Mouse (Mus musculus): Measurements from ENCODE around the gene Selplg. TPM values are rescaled to one million over a fixed set of nuclear protein-coding genes. Genes with fewer than 3 reads are reported as not detected.
"Not testable (repeated sequence)": the region's sequence is repeated elsewhere in the genome, so short reads cannot be mapped to it uniquely, and the experiment has no call there.

Gene Selplg
- polyA plus RNA-seq, 1 experiment: not detected

- Histone ChIP-seq H3K27me3 (ENCODE audit: control insufficient read depth, insufficient read depth, insufficient read length) (no peaks in the 10 kb centered on the region), H3K79me2 (ENCODE audit: control insufficient read depth, insufficient read depth) (no peaks in the 10 kb centered on the region), H3ac (ENCODE audit: control insufficient read depth, insufficient read length) (no peak overlapping the region), H3K4me2 (ENCODE audit: low read depth) (peak overlapping the region; percentile 58), H3K4me3 (no peak overlapping the region), H3K36me3 (ENCODE audit: control insufficient read depth, insufficient read depth) (no peaks in the 10 kb centered on the region)
- no peak for TF ChIP-seq USF1 (IDR thresholded peaks at IDR 0.05; ENCODE audit: low read depth)
- TF ChIP-seq POLR2AphosphoS2 (IDR thresholded peaks at IDR 0.05; ENCODE audit: insufficient read length, low read depth): no peak
- TF ChIP-seq REST (IDR thresholded peaks at IDR 0.05; ENCODE audit: insufficient read depth, insufficient read length): no peak
- no peak for TF ChIP-seq SRF (IDR thresholded peaks at IDR 0.05; ENCODE audit: control insufficient read depth, insufficient read length, low read depth)
- peak; percentile 48 for TF ChIP-seq TCF12 (IDR thresholded peaks at IDR 0.05; ENCODE audit: insufficient read depth, poor library complexity, severe bottlenecking)
- TF ChIP-seq CEBPB (IDR thresholded peaks at IDR 0.05; ENCODE audit: insufficient read depth, poor library complexity, severe bottlenecking): no peak
- no peak for TF ChIP-seq TCF3 (IDR thresholded peaks at IDR 0.05; ENCODE audit: insufficient read length, low read depth)
- TF ChIP-seq POLR2A (IDR thresholded peaks at IDR 0.05; ENCODE audit: insufficient read length, low read depth): no peak
- TF ChIP-seq MAX (IDR thresholded peaks at IDR 0.05; ENCODE audit: low read depth): no peak
- TF ChIP-seq MYOD1 (IDR thresholded peaks at IDR 0.05; ENCODE audit: control insufficient read depth in 1 of 3, insufficient read length in 2 of 3, low read depth in 2 of 3): peak; percentile 11 to 78 (median 59)
- peak; percentile 15 to 71 (median 54) for TF ChIP-seq MYOG (IDR thresholded peaks at IDR 0.05; ENCODE audit: control insufficient read depth in 1 of 3, insufficient read depth in 1 of 3, insufficient read length in 2 of 3, low read depth in 2 of 3)
- no peak for TF ChIP-seq E2F4 (IDR thresholded peaks at IDR 0.05; ENCODE audit: insufficient read depth)
Measured at GRCm38 (mm10) chr5:113788645-113789044, 43.8 kb downstream of the Selplg start.

- Histone ChIP-seq H3ac (ENCODE audit: control insufficient read depth, insufficient read length) (no peak overlapping the region), H3K4me3 (no peak overlapping the region)
Measured at GRCm38 (mm10) chr5:113786985-113787384, 45.5 kb downstream of the Selplg start.

GRCm38 (mm10) chr5:113784104-113784503, 48.3 kb downstream of the Selplg start:
- not testable (repeated sequence) for H3K27me3 ChIP-seq (ENCODE audit: control insufficient read depth, insufficient read depth, insufficient read length); H3K36me3 ChIP-seq (ENCODE audit: control insufficient read depth, insufficient read depth); H3K79me2 ChIP-seq (ENCODE audit: control insufficient read depth, insufficient read depth); H3K4me3 ChIP-seq; H3ac ChIP-seq (ENCODE audit: control insufficient read depth, insufficient read length)
- peak overlapping the region; percentile 41 for H3K4me2 ChIP-seq (ENCODE audit: low read depth)

More at GRCm38 (mm10) chr5:113786985-113787384, 45.5 kb downstream of the Selplg start:
- Histone ChIP-seq H3K4me2 (ENCODE audit: low read depth) (no peak overlapping the region), H3K36me3 (ENCODE audit: control insufficient read depth, insufficient read depth) (no peaks in the 10 kb centered on the region), H3K79me2 (ENCODE audit: control insufficient read depth, insufficient read depth) (no peaks in the 10 kb centered on the region), H3K27me3 (ENCODE audit: control insufficient read depth, insufficient read depth, insufficient read length) (no peaks in the 10 kb centered on the region)
- TF ChIP-seq CEBPB (IDR thresholded peaks at IDR 0.05; ENCODE audit: insufficient read depth, poor library complexity, severe bottlenecking) (no peak), REST (IDR thresholded peaks at IDR 0.05; ENCODE audit: insufficient read depth, insufficient read length) (no peak), MYOD1 (IDR thresholded peaks at IDR 0.05; ENCODE audit: control insufficient read depth in 1 of 3, insufficient read length in 2 of 3, low read depth in 2 of 3) (no peak), POLR2A (IDR thresholded peaks at IDR 0.05; ENCODE audit: insufficient read length, low read depth) (no peak), USF1 (IDR thresholded peaks at IDR 0.05; ENCODE audit: low read depth) (no peak), MYOG (IDR thresholded peaks at IDR 0.05; ENCODE audit: control insufficient read depth in 1 of 3, insufficient read depth in 1 of 3, insufficient read length in 2 of 3, low read depth in 2 of 3) (no peak), E2F4 (IDR thresholded peaks at IDR 0.05; ENCODE audit: insufficient read depth) (no peak), TCF12 (IDR thresholded peaks at IDR 0.05; ENCODE audit: insufficient read depth, poor library complexity, severe bottlenecking) (no peak)

- TF ChIP-seq USF1 (IDR thresholded peaks at IDR 0.05; ENCODE audit: low read depth) (no peak), POLR2A (IDR thresholded peaks at IDR 0.05; ENCODE audit: insufficient read length, low read depth) (no peak), TCF12 (IDR thresholded peaks at IDR 0.05; ENCODE audit: insufficient read depth, poor library complexity, severe bottlenecking) (no peak), REST (IDR thresholded peaks at IDR 0.05; ENCODE audit: insufficient read depth, insufficient read length) (no peak)
- Histone ChIP-seq H3K79me2 (ENCODE audit: control insufficient read depth, insufficient read depth) (no peaks in the 10 kb centered on the region), H3K4me3 (no peak overlapping the region)
Measured at GRCm38 (mm10) chr5:113783581-113784001, 48.9 kb downstream of the Selplg start.

GRCm38 (mm10) chr5:113782624-113783023, 49.8 kb downstream of the Selplg start:
- H3K36me3 ChIP-seq (ENCODE audit: control insufficient read depth, insufficient read depth): no peaks in the 10 kb centered on the region
- no peaks in the 10 kb centered on the region for H3K79me2 ChIP-seq (ENCODE audit: control insufficient read depth, insufficient read depth)
- TF ChIP-seq E2F4 (IDR thresholded peaks at IDR 0.05; ENCODE audit: insufficient read depth): no peak
- TF ChIP-seq POLR2A (IDR thresholded peaks at IDR 0.05; ENCODE audit: insufficient read length, low read depth): no peak
- TF ChIP-seq MYOD1 (IDR thresholded peaks at IDR 0.05; ENCODE audit: control insufficient read depth in 1 of 3, insufficient read length in 2 of 3, low read depth in 2 of 3): no peak
- TF ChIP-seq MAX (IDR thresholded peaks at IDR 0.05; ENCODE audit: low read depth): no peak
- no peak for TF ChIP-seq TCF3 (IDR thresholded peaks at IDR 0.05; ENCODE audit: insufficient read length, low read depth)
- no peak for TF ChIP-seq SRF (IDR thresholded peaks at IDR 0.05; ENCODE audit: control insufficient read depth, insufficient read length, low read depth)
- TF ChIP-seq MYOG (IDR thresholded peaks at IDR 0.05; ENCODE audit: control insufficient read depth in 1 of 3, insufficient read depth in 1 of 3, insufficient read length in 2 of 3, low read depth in 2 of 3): no peak
- TF ChIP-seq USF1 (IDR thresholded peaks at IDR 0.05; ENCODE audit: low read depth): no peak
- TF ChIP-seq REST (IDR thresholded peaks at IDR 0.05; ENCODE audit: insufficient read depth, insufficient read length): no peak
- no peak for TF ChIP-seq POLR2AphosphoS2 (IDR thresholded peaks at IDR 0.05; ENCODE audit: insufficient read length, low read depth)
- no peak for TF ChIP-seq TCF12 (IDR thresholded peaks at IDR 0.05; ENCODE audit: insufficient read depth, poor library complexity, severe bottlenecking)
- no peak for TF ChIP-seq CEBPB (IDR thresholded peaks at IDR 0.05; ENCODE audit: insufficient read depth, poor library complexity, severe bottlenecking)

More at GRCm38 (mm10) chr5:113783581-113784001, 48.9 kb downstream of the Selplg start:
- no peak overlapping the region for H3ac ChIP-seq (ENCODE audit: control insufficient read depth, insufficient read length)
- no peaks in the 10 kb centered on the region for H3K36me3 ChIP-seq (ENCODE audit: control insufficient read depth, insufficient read depth)
- H3K4me2 ChIP-seq (ENCODE audit: low read depth): peak overlapping the region; percentile 41
- H3K27me3 ChIP-seq (ENCODE audit: control insufficient read depth, insufficient read depth, insufficient read length): no peaks in the 10 kb centered on the region

More at GRCm38 (mm10) chr5:113782624-113783023, 49.8 kb downstream of the Selplg start:
- Histone ChIP-seq H3ac (ENCODE audit: control insufficient read depth, insufficient read length) (no peak overlapping the region), H3K27me3 (ENCODE audit: control insufficient read depth, insufficient read depth, insufficient read length) (no peaks in the 10 kb centered on the region), H3K4me3 (no peak overlapping the region), H3K4me2 (ENCODE audit: low read depth) (peak overlapping the region; percentile 41)

Measured in myocyte (in vitro differentiated cells).